Mouse (Mus musculus) MEL (cell line): ENCODE data around the gene Gm21721. TPM values are rescaled to one million over a fixed set of nuclear protein-coding genes. Genes with fewer than 3 reads are reported as not detected.
"Not testable (repeated sequence)": the region's sequence is repeated elsewhere in the genome, so short reads cannot be mapped to it uniquely, and the experiment has no call there.

ENCODE experiments used
- DNase-seq: peaks from one replicate; pipeline ENCODE4 v3.0.0; 2011; ENCODE audit warnings: low read depth, low spot score
- H3K27ac ChIP-seq: 2 replicates; pipeline ENCODE4 v1.5.1; 2012; ENCODE audit warnings: low read depth, mild to moderate bottlenecking, control low read depth, low read length, moderate library complexity; ENCODE audit not compliant: control insufficient read depth
- H3K27me3 ChIP-seq, 2 experiments: fragments of 150-350 bp in 1 of 2; sonication (generic) in 1 of 2; 2 replicates each; pipeline ENCODE4 v1.6.1; 2012; ENCODE audit warnings: low read length in 2 of 2, mild to moderate bottlenecking in 2 of 2, improper control_type of control experiment in 1 of 2, moderate library complexity in 1 of 2; ENCODE audit not compliant: insufficient read depth in 2 of 2, control insufficient read depth in 1 of 2
- H3K36me3 ChIP-seq, 2 experiments: 2 replicates each; pipeline ENCODE4 v1.6.1; 2012 to 2014; ENCODE audit warnings: low read length in 2 of 2, improper control_type of control experiment in 1 of 2, inconsistent platforms in 1 of 2, mild to moderate bottlenecking in 1 of 2; ENCODE audit not compliant: insufficient read depth in 2 of 2, control insufficient read depth in 1 of 2
- H3K4me1 ChIP-seq, 2 experiments: fragments of 150-350 bp in 1 of 2; sonication (generic) in 1 of 2; 2 replicates each; pipeline ENCODE4 v1.6.1; 2012; ENCODE audit warnings: low read length in 2 of 2, improper control_type of control experiment in 1 of 2, mild to moderate bottlenecking in 1 of 2; ENCODE audit not compliant: insufficient read depth in 2 of 2, control insufficient read depth in 1 of 2
- H3K4me3 ChIP-seq, 2 experiments: fragments of 150-350 bp in 1 of 2; sonication (generic) in 1 of 2; 2 replicates each; pipeline ENCODE4 v1.5.1; 2012; ENCODE audit warnings: low read depth in 2 of 2, low read length in 2 of 2, mild to moderate bottlenecking in 2 of 2, moderate library complexity in 2 of 2, control low read depth in 1 of 2, improper control_type of control experiment in 1 of 2; ENCODE audit not compliant: control insufficient read depth in 1 of 2, insufficient read depth in 1 of 2
- H3K79me2 ChIP-seq: 2 replicates; pipeline ENCODE4 v1.6.1; 2012; ENCODE audit warnings: mild to moderate bottlenecking, low read length, moderate library complexity; ENCODE audit not compliant: control insufficient read depth, poor library complexity, insufficient read depth
- H3K9ac ChIP-seq: 2 replicates; pipeline ENCODE4 v1.6.1; 2012; ENCODE audit warnings: low read depth, mild to moderate bottlenecking, control low read depth, low read length, moderate library complexity; ENCODE audit not compliant: control insufficient read depth, poor library complexity, severe bottlenecking
- H3K9me3 ChIP-seq: fragments of 150-350 bp; sonication (generic); replicated peaks from 2 replicates; pipeline ENCODE4 v1.6.1; 2012; ENCODE audit warnings: mild to moderate bottlenecking, low read length, improper control_type of control experiment, moderate library complexity; ENCODE audit not compliant: insufficient read depth
- polyA plus RNA-seq, 2 experiments: library from polyadenylated mRNA; stranded (reverse) in 1 of 2; unstranded in 1 of 2; fragments of >175 nt in 1 of 2; fragments of >200 nt in 1 of 2; gene quantifications; 2 replicates each; pipeline versions ENCODE4 v1.2.1 to v1.2.4; 2012; ENCODE audit warnings: low replicate concordance in 2 of 2, low read depth in 1 of 2; ENCODE audit not compliant: insufficient read length in 2 of 2, insufficient read depth in 1 of 2, missing spikeins in 1 of 2
- total RNA-seq: library from RNA; depleted of rRNA; stranded (reverse); fragments of 300-350 nt; gene quantifications from 2 replicates; pipeline ENCODE4 v1.2.3, GENCODE M21; 2012; rRNA removed

Gm21721 gene
- total RNA-seq (not detected in 2 replicates), polyA plus RNA-seq (not detected)

GRCm38 (mm10) chrY:9202090-9202489 is at the start of gene Gm21721:
Gm21721 (minus strand) TSS chrY:9202190.
- not testable (repeated sequence) for H3K36me3 ChIP-seq, H3K4me1 ChIP-seq, H3K9me3 ChIP-seq, H3K9ac ChIP-seq, H3K27ac ChIP-seq, DNase-seq, H3K4me3 ChIP-seq, H3K27me3 ChIP-seq, H3K79me2 ChIP-seq

Other genes with a start within 250 kb of the Gm21721 start
- not detected in 2 replicates for gene Gm21292, start 68.3 kb downstream of the Gm21721 start, total RNA-seq
- gene Gm21292, start 68.3 kb downstream of the Gm21721 start, polyA plus RNA-seq: not detected
- gene Gm21812, start 145.0 kb upstream of the Gm21721 start, total RNA-seq: not detected in 2 replicates
- not detected for gene Gm21812, start 145.0 kb upstream of the Gm21721 start, polyA plus RNA-seq
- not detected in 2 replicates for gene Gm21874, start 214.0 kb upstream of the Gm21721 start, total RNA-seq
- not detected for gene Gm21874, start 214.0 kb upstream of the Gm21721 start, polyA plus RNA-seq